Mouse (Mus musculus): ENCODE data around the gene Strn4.

The Strn4 gene

GRCm38 (mm10) chr7:16815351-16815941, at the start of gene Strn4:
Strn4 (plus strand) TSS chr7:16815889.
- no peak for DNase-seq (ENCODE audit: low spot score)

DNA sequence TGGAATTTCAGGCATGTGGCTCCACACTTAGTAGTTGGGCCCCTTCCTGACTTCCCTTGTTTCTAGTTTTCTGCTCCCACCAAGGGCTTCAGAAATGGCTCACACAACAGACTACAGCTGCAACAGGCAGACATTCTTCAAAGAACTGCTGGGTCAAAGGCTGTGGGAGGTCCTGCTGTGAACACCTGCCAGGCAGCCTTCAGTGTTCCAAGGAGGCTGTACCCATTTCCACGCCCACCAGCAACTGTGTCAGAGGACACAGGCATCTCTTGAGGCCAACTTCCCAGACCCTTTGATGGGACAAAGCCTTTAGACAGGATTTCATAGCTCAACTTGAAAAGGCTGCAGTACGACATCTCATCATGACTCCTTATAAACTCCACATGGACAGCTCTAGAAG, 49.2 kb upstream of the Strn4 start:
- DNase-seq (ENCODE audit: low spot score): no peak

DNA sequence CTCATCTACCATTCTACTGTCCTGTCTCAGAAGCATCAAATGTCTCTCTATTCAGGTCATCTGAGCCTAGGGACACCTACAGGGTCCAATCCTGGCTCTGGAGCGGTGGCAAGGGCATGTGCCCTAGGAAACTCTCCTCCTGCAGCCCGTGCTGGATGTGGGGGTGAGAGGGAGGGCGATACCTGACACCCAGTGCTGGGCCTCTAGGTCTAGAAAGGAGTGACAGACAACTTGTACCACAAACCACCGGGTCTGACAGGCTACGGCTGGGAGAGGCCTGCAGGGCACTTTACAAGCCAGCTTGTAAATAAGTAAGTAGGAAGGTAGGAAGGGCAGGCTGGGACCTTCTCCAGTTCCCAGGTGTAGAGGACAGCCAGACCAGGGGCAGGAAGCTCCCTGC, 39.8 kb upstream of the Strn4 start:
- no peak for DNase-seq (ENCODE audit: low spot score)

GRCm38 (mm10) chr7:16780076-16780475, 35.6 kb upstream of the Strn4 start:
- no peak for DNase-seq (ENCODE audit: low spot score)

DNA sequence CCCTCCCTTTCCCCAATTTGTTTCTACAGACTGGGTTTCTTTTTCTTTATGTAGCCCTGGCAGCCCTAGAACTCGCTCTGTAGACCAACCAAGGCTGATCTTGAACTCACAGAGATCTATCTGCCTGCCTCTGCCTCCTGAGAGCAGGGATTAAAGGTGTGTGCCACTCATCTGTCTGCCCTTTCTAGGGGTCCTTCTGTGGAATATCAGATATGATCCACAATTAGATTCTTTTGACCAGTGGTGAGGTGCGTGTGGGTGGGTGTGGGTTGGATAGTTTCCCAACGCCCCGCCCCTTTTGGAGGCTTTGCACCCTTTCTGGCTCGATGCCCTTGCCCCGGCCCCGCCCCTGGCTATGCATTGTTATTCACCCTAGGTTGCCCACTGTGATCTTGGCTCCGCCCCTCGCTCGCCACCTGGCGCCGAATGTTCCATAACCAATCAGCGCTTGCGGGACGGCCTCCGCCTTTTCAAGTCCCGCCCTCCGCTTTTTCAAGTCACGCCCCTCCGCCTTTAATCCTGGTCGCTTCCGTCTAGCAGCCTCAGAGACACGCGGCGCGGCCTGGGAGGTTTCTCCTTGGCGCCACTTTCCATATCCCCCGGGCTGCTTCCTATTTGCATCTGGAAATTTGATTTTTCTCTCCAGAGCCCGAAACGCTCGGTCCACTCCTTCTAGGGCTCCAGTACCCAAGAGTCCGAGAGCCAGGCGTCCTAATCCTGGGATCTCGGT, 34.7 kb upstream of the Strn4 start, which contains the start of gene Slc1a5:
Gene Slc1a5, plus strand, starts transcription at position 516 of the 730 bp plus-strand sequence.
- DNase-seq (ENCODE audit: low spot score): peak; percentile 92

DNA sequence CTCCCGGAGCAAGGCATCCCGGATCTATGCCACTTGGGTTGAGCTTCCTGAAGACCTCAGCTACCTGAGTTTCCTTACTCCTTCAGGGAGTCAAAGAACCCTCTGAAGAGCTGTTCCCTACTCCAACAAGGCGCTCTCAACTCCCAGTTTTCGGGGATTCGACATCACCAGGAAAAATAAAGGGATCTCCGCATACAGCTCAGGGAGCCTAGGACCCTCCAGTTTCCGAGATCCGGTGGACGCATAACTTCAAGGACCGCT, 34.2 kb upstream of the Strn4 start:
- no peak for DNase-seq (ENCODE audit: low spot score)

DNA sequence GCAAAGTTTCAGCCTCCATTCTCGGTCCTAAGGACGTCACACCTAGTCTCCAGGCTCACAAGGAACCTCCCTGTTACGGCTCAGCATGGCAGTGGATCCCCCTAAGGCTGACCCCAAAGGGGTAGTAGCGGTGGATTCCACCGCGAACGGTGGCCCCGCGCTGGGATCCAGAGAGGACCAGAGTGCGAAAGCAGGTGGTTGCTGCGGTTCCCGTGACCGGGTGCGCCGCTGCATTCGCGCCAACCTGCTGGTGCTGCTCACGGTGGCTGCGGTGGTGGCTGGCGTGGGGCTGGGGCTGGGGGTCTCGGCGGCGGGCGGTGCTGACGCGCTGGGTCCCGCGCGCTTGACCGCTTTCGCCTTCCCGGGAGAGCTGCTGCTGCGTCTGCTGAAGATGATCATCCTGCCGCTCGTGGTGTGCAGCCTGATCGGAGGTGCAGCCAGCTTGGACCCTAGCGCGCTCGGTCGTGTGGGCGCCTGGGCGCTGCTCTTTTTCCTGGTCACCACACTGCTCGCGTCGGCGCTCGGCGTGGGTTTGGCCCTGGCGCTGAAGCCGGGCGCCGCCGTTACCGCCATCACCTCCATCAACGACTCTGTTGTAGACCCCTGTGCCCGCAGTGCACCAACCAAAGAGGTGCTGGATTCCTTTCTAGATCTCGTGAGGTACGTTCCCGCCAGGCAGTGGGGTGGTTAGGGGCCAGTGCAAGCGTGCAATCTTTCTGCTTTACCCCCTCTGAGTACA, 33.7 kb upstream of the Strn4 start:
- DNase-seq (ENCODE audit: low spot score): no peak

DNA sequence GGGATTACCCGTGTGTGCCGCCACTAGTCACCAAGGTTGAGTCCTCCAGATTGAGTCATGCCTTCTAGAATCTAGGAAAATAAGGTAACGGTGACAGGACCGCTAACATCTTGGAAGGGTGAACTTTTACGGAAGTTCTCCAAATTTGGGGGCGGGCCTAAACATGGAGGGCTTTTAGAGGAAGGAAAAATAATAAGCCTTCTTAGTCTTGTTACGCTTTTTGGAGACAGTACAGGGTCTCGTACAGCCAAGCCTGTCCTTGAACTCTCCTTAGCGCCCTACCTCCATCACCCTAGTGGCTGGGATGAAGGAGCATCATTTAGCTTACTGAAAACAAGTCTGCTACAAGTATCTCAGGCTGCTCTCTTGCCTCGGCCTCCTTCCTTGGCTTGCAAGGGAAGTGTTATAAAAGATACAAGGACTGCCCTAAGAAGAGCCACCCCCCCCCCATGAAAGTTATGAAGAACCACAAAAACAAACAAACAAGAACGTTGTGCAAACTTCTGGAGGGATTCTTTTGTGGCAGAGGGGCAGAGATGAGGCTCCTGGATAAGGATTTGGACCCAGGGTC, 33.0 kb upstream of the Strn4 start:
- no peak for DNase-seq (ENCODE audit: low spot score)

- no peak for DNase-seq (ENCODE audit: low spot score)
These were observed 32.4 kb upstream of the Strn4 start for GRCm38 (mm10) chr7:16783224-16783688.

DNA sequence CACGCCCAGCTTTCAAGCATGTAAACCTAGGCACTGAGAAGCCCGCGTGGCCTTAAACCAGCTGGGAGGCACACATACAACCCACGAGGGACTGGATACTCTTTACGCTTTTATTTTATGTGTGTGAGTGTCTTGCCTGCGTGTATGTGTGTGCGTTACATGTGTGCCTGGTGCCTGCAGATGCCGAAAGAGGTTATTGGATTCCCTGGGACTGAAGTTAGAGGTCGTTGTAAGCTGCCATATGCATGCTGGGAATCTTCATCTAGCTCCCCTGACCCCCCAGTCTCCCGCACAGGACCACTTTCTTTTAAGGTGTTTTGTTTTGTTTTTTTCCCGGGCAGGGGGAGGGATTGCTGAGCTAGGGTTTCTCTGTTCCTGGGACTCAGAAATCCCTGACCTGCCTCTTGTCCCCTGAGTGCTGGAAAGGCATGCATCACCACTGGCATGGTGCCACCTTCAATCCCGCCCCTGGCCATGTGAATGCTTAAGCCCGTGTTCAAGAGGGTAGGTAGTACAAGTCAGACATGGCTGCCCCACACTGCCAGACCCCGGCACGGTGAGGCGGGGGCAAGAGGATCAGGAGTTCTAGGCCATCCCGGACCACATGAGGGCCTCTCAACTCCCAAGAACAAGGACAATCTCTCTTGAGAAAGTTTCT, 31.8 kb upstream of the Strn4 start:
- no peak for DNase-seq (ENCODE audit: low spot score)

DNA sequence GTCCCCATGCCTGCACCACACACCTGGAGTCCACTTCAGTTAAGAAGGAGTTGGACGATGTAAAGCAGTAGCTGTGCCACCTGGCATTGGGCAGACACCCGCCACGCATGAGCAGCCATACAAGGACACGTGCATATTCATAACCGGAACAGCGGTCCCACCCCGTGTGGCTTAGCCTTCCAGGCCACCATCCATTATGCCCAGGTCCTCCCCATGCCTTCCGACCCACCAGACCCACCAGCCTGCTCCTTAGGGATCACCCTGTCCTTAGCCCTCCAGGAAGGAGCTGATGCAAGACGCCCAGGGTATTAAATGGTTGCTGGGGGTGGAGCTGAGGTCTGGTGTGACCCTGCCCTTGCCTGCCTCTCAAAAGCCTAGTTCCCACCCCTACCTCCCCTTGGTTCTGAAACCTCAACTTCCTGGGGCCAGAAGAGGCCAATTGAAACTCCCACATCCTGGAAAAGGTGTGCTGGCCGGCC, 31.2 kb upstream of the Strn4 start:
- DNase-seq (ENCODE audit: low spot score): no peak

DNA sequence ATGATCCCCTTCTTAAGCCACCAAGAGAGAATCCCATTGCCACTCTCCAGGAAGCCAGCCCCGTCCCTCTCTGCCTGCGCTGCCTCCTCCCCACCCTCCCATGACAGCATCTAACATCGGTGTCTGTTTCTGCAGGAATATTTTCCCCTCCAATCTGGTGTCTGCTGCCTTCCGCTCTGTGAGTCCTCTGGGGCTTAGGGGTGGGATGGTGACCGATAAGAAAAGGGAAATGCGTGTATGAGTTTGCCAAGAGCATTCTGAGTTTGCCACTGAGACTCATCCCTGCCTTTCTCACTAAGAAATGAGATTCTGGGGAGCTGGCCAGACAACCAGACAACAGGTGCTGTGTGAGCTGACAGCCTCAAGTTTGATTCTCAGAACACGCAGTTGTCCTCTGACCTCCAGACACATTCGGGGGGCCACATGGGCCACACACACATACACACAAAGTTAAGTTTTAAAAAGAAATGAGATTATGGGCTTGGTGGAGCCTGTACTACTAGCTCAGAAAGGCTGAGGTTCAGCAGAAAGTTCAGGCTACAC, 30.1 kb upstream of the Strn4 start:
- DNase-seq (ENCODE audit: low spot score): no peak

- DNase-seq (ENCODE audit: low spot score): no peak
These were observed 23.4 kb upstream of the Strn4 start for GRCm38 (mm10) chr7:16792316-16792715.

GRCm38 (mm10) chr7:16793010-16793725, 22.5 kb upstream of the Strn4 start:
- no peak for DNase-seq (ENCODE audit: low spot score)

DNA sequence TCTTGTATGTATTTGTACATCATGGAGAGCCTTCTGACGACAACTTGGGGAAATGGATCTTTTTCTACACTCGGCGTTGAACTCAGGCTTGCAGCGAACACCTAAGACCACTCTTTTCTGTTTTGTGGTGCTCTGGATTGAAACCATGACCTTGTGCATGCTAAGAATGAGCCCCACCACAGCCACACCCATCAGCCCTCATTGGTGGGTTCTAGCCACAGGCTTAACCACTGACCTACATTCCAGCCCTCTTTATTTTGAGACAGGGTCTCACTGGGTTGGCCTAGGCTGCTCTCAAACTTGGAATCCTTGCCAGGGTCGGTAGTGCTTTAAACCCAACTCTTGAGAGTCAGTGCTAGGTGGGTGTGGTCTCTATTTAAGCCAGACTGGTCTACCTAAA, 20.8 kb upstream of the Strn4 start:
- no peak for DNase-seq (ENCODE audit: low spot score)

- no peak for DNase-seq (ENCODE audit: low spot score)
These were observed 11.2 kb upstream of the Strn4 start for GRCm38 (mm10) chr7:16804409-16805028.

- no peak for DNase-seq (ENCODE audit: low spot score)
These were observed 7.8 kb upstream of the Strn4 start for GRCm38 (mm10) chr7:16807936-16808335.

- DNase-seq (ENCODE audit: low spot score): no peak
These were observed 7.0 kb upstream of the Strn4 start for GRCm38 (mm10) chr7:16808647-16809046.

- peak; percentile 67 for DNase-seq (ENCODE audit: low spot score)
These were observed 6.0 kb upstream of the Strn4 start for GRCm38 (mm10) chr7:16809739-16810138.

DNA sequence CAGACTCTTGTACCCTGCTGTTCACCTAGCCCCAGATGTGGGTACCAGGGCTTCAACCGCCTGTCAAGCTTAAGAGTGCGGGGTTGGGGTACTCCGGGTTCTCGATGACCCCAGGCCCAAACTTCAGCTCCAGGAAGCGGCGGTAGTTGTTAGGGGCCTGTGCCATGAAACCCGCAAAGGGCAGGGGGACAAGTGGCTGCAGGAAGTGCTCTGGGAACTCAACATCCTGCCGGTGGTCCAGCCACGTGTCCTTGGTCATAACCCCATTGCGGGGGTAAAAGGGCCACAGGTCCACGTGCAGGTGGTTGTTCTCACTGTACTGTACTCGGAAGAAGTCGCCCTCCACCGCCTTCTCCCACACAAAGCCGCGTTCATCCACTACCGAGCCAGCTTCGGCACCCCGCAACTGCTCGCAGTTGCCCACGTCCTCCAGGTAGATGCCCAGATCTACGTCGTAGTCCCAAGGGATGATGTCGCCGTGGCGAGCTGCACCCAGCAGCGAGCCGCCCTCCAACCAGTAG, 5.2 kb upstream of the Strn4 start:
- no peak for DNase-seq (ENCODE audit: low spot score)

All from urinary bladder, postnatal 25 days (tissue).